Mouse (Mus musculus) gastrocnemius, postnatal 25 days (tissue): ENCODE measurements around the gene C330021F23Rik. TPM values are rescaled to one million over a fixed set of nuclear protein-coding genes. Genes with fewer than 3 reads are reported as not detected.
"Not testable (repeated sequence)": the region's sequence is repeated elsewhere in the genome, so short reads cannot be mapped to it uniquely, and the experiment has no call there.

Experiments used
- DNase-seq: peaks from one replicate; pipeline ENCODE4 v3.0.0; 2022
- long read RNA-seq, 2 experiments: library from polyadenylated mRNA; stranded (forward); transcript quantifications; one replicate each; pipeline ENCODE4 v2.0.0; 2021
- total RNA-seq, 2 experiments: library from RNA; stranded (reverse); gene quantifications; 1 replicate in 1 of 2; 2 replicates in 1 of 2; pipeline ENCODE4 v1.2.3; 2021

Gene C330021F23Rik
- total RNA-seq: not detected
- long read RNA-seq, experiment 1: 0 reads
- long read RNA-seq, experiment 2: 0 reads

- no peak for DNase-seq
Measured at GRCm38 (mm10) chr8:3567641-3568371, at the start of gene C330021F23Rik. Gene C330021F23Rik, plus strand, starts transcription at chr8:3567990.

GRCm38 (mm10) chr8:3522007-3522697, 45.6 kb upstream of the C330021F23Rik start:
- DNase-seq: no peak

GRCm38 (mm10) chr8:3530816-3531215, 37.0 kb upstream of the C330021F23Rik start:
- no peak for DNase-seq

GRCm38 (mm10) chr8:3531936-3532335, 35.9 kb upstream of the C330021F23Rik start:
- DNase-seq: no peak

GRCm38 (mm10) chr8:3536053-3536841, 31.5 kb upstream of the C330021F23Rik start:
- no peak for DNase-seq

GRCm38 (mm10) chr8:3536940-3537339, 30.9 kb upstream of the C330021F23Rik start:
- no peak for DNase-seq

- no peak for DNase-seq
Measured at GRCm38 (mm10) chr8:3537666-3538065, 30.1 kb upstream of the C330021F23Rik start.

- no peak for DNase-seq
Measured at GRCm38 (mm10) chr8:3539146-3539545, 28.6 kb upstream of the C330021F23Rik start.

GRCm38 (mm10) chr8:3540076-3540475, 27.7 kb upstream of the C330021F23Rik start:
- DNase-seq: no peak

GRCm38 (mm10) chr8:3546511-3546910, 21.3 kb upstream of the C330021F23Rik start:
- DNase-seq: no peak

- no peak for DNase-seq
Measured at GRCm38 (mm10) chr8:3552240-3552639, 15.6 kb upstream of the C330021F23Rik start.

GRCm38 (mm10) chr8:3556114-3556513, 11.7 kb upstream of the C330021F23Rik start:
- DNase-seq: no peak

GRCm38 (mm10) chr8:3568378-3568777, 588 bp downstream of the C330021F23Rik start:
- DNase-seq: no peak

- no peak for DNase-seq
Measured at GRCm38 (mm10) chr8:3569784-3570183, 2.0 kb downstream of the C330021F23Rik start.

- no peak for DNase-seq
Measured at GRCm38 (mm10) chr8:3574546-3574945, 6.8 kb downstream of the C330021F23Rik start.

GRCm38 (mm10) chr8:3576211-3576960, 8.6 kb downstream of the C330021F23Rik start:
- DNase-seq: no peak

- DNase-seq: no peak
Measured at GRCm38 (mm10) chr8:3579390-3580364, 11.9 kb downstream of the C330021F23Rik start.

- DNase-seq: not testable (repeated sequence)
Measured at GRCm38 (mm10) chr8:3581961-3582360, 14.2 kb downstream of the C330021F23Rik start.

- no peak for DNase-seq
Measured at GRCm38 (mm10) chr8:3586452-3586851, 18.7 kb downstream of the C330021F23Rik start.

- DNase-seq: no peak
Measured at GRCm38 (mm10) chr8:3586993-3587390, 19.2 kb downstream of the C330021F23Rik start, which contains the start of gene Camsap3. Gene Camsap3, plus strand, starts transcription at chr8:3587293.
